Mouse (Mus musculus) hindbrain, postnatal 0 days (tissue): ENCODE measurements around the gene Gon7. TPM values are rescaled to one million over a fixed set of nuclear protein-coding genes. Genes with fewer than 3 reads are reported as not detected.

Source experiments
- ATAC-seq: fragments of 200-750 bp; cut with Nextera tagmentation; 2 replicates; pipeline ENCODE4 v1.8.0; 2017; ENCODE audit warnings: mild to moderate bottlenecking, moderate TSS enrichment, moderate library complexity
- DNase-seq: peaks from one replicate; pipeline ENCODE4 v3.0.0-alpha.2; 2015; ENCODE audit warnings: low spot score
- H3K27ac ChIP-seq: fragments of 300-500 bp; sonication (generic); 2 replicates; pipeline ENCODE4 v1.5.1; 2014; ENCODE audit warnings: mild to moderate bottlenecking
- H3K27me3 ChIP-seq: fragments of 300-500 bp; sonication (generic); 2 replicates; pipeline ENCODE4 v1.6.1; 2014; ENCODE audit warnings: low read length, mixed read lengths; ENCODE audit not compliant: insufficient read depth
- H3K36me3 ChIP-seq: fragments of 300-500 bp; sonication (generic); 2 replicates; pipeline ENCODE4 v1.6.1; 2014; ENCODE audit warnings: low read length, mixed read lengths; ENCODE audit not compliant: insufficient read depth
- H3K4me1 ChIP-seq: fragments of 300-500 bp; sonication (generic); 2 replicates; pipeline ENCODE4 v1.6.1; 2014; ENCODE audit warnings: antibody characterized with exemption, low read length, mixed read lengths; ENCODE audit not compliant: insufficient read depth
- H3K4me2 ChIP-seq: fragments of 300-500 bp; sonication (generic); 2 replicates; pipeline ENCODE4 v1.6.1; 2014; ENCODE audit warnings: low read depth, mild to moderate bottlenecking, low read length, moderate library complexity, mixed read lengths
- H3K4me3 ChIP-seq: fragments of 300-500 bp; sonication (generic); 2 replicates; pipeline ENCODE4 v1.5.1; 2014; ENCODE audit warnings: low read length
- H3K9ac ChIP-seq: fragments of 300-500 bp; sonication (generic); replicated peaks from 2 replicates; pipeline ENCODE4 v1.6.1; 2014; ENCODE audit warnings: mild to moderate bottlenecking, low read length, moderate library complexity, mixed read lengths
- H3K9me3 ChIP-seq: fragments of 300-500 bp; sonication (generic); 2 replicates; pipeline ENCODE4 v1.6.1; 2016; ENCODE audit warnings: low read length, mixed read lengths
- CTCF ChIP-seq: IDR thresholded peaks from 2 replicates; pipeline ENCODE4 v1.5.1; 2016; ENCODE audit warnings: antibody characterized with exemption, control low read depth, low read depth
- WGBS: fragments of 180-500 bp; shearing (Covaris S2); extraction: QIAGEN DNeasy Blood & Tissue Kit; methylation state at CpG from one replicate; pipeline ENCODE4 v1.1.7; 2014; 5-methylcytosine and 5-hydroxymethylcytosine counted together
- polyA plus RNA-seq: library from polyadenylated mRNA; unstranded; fragments of >200 nt; fragmentation: Nextera tagmentation; extraction: Ambion mirVana; gene quantifications from 2 replicates; pipeline ENCODE4 v1.2.1, GENCODE M21; 2015
- total RNA-seq: library from RNA; depleted of rRNA; stranded (reverse); fragments of >200 nt; gene quantifications from 2 replicates; pipeline ENCODE4 v1.2.3, GENCODE M21; 2014

The Gon7 gene
- total and polyA plus RNA-seq, 2 experiments from 2014 or later, result 10.8 to 33.9 TPM

DNA sequence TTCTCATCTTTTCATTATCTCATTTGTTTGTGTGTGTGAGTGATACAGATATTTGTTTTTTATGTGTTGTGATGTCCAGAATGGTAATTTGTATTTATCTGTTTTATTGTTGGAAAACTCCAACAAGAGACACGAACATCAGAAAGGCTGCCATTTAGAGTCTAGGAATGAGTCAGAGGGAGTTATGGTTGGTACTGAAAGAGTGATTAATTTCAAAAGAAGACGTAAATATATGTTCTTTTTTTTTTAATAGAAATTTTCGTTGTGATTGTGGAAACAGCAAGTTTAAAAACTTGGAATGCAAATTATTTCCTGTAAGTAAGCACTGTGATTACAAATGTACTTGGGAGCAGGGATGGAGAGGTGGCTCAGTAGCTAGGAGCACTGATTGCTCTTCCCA lies 4.1 kb upstream of the Gon7 start:
- 93% methylated on average over 3 of the region's 3 CpGs for WGBS
- Histone ChIP-seq H3K9ac (no peak overlapping the region), H3K4me1 (peaks cover 7% of the 10 kb centered on the region; the same call in 1 of the 2 replicates), H3K4me2 (no peak overlapping the region), H3K4me3 (no peak overlapping the region), H3K36me3 (peaks cover 16% of the 10 kb centered on the region), H3K9me3 (no peaks in the 10 kb centered on the region), H3K27ac (no peak overlapping the region), H3K27me3 (no peaks in the 10 kb centered on the region)
- no peak for ATAC-seq
- DNase-seq, result no peak
- TF ChIP-seq CTCF, result no peak

DNA sequence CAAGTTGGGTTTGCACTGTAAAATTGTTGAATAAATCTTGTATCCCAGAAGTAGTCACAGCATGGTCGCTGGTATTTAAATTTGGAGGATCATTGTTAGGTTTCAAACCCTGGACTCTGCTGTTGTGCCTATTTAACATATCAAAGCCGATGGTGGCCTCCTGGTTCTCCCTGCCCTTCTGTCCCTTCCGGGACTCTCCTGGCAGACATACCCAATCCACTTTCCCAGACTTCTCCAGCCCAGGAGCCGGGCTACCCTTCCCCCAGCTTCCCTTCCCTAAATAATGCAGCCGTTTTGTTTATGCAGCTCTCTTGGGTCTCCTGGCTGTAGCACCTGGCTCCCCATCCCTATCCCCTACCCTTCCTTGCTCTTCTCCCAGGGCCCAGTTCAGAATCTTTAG lies 1.3 kb upstream of the Gon7 start:
- ATAC-seq (no peak), DNase-seq (no peak)
- Histone ChIP-seq H3K36me3 (peaks cover 4% of the 10 kb centered on the region; the same call in 1 of the 2 replicates), H3K27me3 (no peaks in the 10 kb centered on the region), H3K9ac (peak overlapping the region; percentile 72), H3K27ac (peak overlapping the region; percentile 87), H3K9me3 (no peaks in the 10 kb centered on the region), H3K4me2 (peak overlapping the region; percentile 72), H3K4me1 (peaks cover 7% of the 10 kb centered on the region; the same call in 1 of the 2 replicates), H3K4me3 (peak overlapping the region; percentile 79)
- no peak for TF ChIP-seq CTCF
- 0% methylated on average over 5 of the region's 5 CpGs for WGBS

DNA sequence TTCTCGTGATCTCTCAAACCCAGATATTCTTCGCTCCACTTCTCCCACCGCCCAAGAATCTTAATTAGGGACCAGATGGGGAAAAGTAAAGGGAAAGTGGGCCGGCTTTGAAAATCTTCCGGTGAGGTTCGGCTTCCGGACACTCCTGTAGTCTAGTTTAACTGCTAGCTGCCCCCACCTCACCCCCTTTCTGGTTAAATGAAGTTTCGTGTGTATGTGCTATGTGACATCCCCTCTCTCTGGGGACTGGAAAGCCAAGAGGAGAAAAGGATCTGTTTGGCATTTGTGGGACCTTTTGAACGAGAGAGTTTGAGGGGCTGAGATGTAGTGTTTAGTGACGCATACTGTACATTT lies 777 bp upstream of the Gon7 start, which contains the start of gene Gm20604:
TSS of gene Gm20604 (minus strand) at position 270 of the 354 bp plus-strand sequence.
- Histone ChIP-seq H3K9ac (peak within 1 kb of the TSS; percentile 72), H3K9me3 (no peaks in the 10 kb centered on the region), H3K36me3 (peaks cover 4% of the 10 kb centered on the region; the same call in 1 of the 2 replicates), H3K27ac (peak within 1 kb of the TSS; percentile 89), H3K4me1 (peaks cover 7% of the 10 kb centered on the region; the same call in 1 of the 2 replicates), H3K4me2 (peak within 1 kb of the TSS; percentile 73), H3K4me3 (peak within 1 kb of the TSS; percentile 79), H3K27me3 (no peaks in the 10 kb centered on the region)
- under 1% methylated on average over 10 of the region's 10 CpGs for WGBS
- TF ChIP-seq CTCF, result no peak
- no peak for DNase-seq
- 0 out of 2 replicates have a peak, but pooled peaks have one; percentile 0 for ATAC-seq

DNA sequence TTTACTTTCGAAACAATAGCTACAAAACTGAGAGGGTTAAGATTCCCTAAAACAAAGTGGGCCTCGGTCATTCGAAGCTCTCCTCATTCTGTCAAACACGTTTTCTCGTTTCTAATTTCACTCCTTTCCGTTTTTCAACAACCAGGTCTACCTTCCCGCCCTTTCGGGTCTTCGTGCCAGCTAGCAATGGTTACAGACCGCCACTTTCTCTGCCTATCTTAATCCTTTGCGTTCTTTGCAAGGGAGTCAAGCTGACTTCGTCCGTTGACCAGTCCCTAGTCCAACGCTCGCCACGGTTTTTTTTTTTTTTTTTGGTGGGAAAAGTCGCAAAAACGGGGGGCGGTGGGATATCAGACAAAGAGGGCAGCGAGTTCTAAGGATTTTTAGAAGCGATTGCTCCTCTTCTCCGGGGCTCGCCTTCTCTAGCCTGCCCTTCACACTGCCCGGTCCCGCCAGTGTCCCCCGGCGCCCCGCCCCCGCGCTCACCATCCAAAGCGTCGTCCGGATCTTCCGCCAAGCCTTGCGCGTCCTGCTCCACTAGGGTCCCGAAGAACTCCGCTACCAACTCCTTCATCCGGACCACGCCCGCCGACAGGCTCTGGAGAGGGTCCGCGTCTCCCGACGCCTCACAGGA lies 431 bp downstream of the Gon7 start:
- peak overlapping the region; percentile 72 for H3K9ac ChIP-seq
- under 1% methylated on average over 45 of the region's 46 CpGs for WGBS
- H3K36me3 ChIP-seq, result no peaks in the 10 kb centered on the region
- no peak for TF ChIP-seq CTCF
- H3K4me1 ChIP-seq, result peaks cover 7% of the 10 kb centered on the region; the same call in 1 of the 2 replicates
- H3K9me3 ChIP-seq, result no peaks in the 10 kb centered on the region
- peak overlapping the region; percentile 73 for H3K4me2 ChIP-seq
- no peak for DNase-seq
- H3K4me3 ChIP-seq, result peak overlapping the region; percentile 79
- H3K27me3 ChIP-seq, result no peaks in the 10 kb centered on the region
- peak; percentile 85 for ATAC-seq
- H3K27ac ChIP-seq, result peak overlapping the region; percentile 89

DNA sequence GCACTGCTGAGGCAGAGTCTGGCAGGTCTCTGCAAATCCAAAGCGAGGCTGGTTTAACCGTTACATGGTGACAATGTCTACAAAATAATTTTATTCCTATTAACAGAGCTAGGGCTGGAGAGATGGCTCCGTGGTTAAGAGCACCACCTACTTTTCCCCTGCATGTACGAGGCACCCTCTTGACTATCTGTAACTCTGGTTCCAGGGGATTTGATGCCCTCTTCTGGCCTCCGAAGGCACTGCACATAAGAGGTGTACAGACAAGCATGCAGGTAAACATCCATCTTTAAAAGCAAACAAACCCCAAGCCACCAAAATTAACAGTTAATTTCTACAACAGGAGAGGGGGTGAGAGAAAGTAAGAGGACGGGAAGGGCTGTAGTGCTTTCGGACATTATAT lies 1.3 kb downstream of the Gon7 start:
- Histone ChIP-seq H3K36me3 (no peaks in the 10 kb centered on the region), H3K9me3 (no peaks in the 10 kb centered on the region), H3K4me2 (peak overlapping the region; percentile 73), H3K9ac (no peak overlapping the region), H3K4me1 (peaks cover 7% of the 10 kb centered on the region; the same call in 1 of the 2 replicates), H3K27me3 (no peaks in the 10 kb centered on the region), H3K4me3 (peak overlapping the region; percentile 79), H3K27ac (no peak overlapping the region)
- peak; percentile 62 for TF ChIP-seq CTCF
- WGBS, result 88% methylated on average over 7 of the region's 7 CpGs
- ATAC-seq (no peak), DNase-seq (peak; percentile 36)

DNA sequence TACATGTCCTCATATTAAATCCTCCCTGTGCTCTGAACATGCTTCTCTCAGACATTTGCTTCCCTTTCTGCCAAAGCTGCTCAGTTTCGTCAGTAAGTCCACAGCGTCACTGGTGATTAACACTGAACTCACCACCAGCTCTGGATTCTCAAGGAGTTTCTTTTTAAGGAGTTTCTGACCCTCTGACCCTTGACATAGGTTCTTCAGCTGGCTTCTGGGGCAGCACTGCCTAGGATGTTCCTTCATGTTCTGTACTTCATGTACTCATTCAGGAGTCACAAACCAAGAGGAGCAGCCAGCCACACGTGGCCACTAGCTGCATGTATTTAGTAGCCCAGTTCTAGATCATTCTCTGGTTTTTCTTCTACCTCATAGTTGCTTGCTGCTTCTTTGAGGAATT lies 9.3 kb downstream of the Gon7 start:
- Histone ChIP-seq H3K4me2 (no peak overlapping the region), H3K27me3 (no peaks in the 10 kb centered on the region), H3K4me3 (no peak overlapping the region), H3K9ac (no peak overlapping the region), H3K36me3 (no peaks in the 10 kb centered on the region; the same call in 1 of the 2 replicates), H3K4me1 (0 out of 2 replicates have a peak, but pooled peaks cover 6% of the 10 kb centered on the region), H3K9me3 (no peaks in the 10 kb centered on the region), H3K27ac (no peak overlapping the region)
- DNase-seq (no peak), ATAC-seq (no peak)
- TF ChIP-seq CTCF, result no peak
- 83% methylated on average over 3 of the region's 3 CpGs for WGBS

DNA sequence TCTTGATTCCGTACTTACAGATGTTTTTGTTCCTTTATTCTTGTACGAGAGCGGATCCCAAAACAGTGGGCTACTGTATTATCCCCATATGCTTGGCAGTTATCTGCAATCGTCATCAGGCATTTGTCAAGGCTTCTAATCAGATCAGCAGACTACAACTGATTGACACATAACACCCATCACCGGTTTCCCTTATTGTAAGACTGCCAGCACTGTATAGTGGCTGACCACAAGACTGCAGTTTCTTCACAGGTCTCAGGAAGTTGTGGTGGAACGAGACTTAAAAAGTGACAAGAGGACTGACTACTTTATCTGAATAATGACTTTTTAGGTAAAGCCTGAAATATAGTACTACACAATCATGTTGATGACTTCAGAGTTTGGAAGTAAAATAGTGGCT lies 12.8 kb downstream of the Gon7 start:
- peak; percentile 39; the same call in 1 of the 2 replicates for TF ChIP-seq CTCF
- no peak for ATAC-seq
- DNase-seq, result peak; percentile 28
- H3K36me3 ChIP-seq, result no peaks in the 10 kb centered on the region; the same call in 1 of the 2 replicates
- no peak overlapping the region for H3K4me3 ChIP-seq
- H3K27me3 ChIP-seq, result no peaks in the 10 kb centered on the region
- H3K9me3 ChIP-seq, result no peaks in the 10 kb centered on the region
- no peak overlapping the region for H3K27ac ChIP-seq
- 0 out of 2 replicates have a peak, but pooled peaks cover 6% of the 10 kb centered on the region for H3K4me1 ChIP-seq
- no peak overlapping the region for H3K9ac ChIP-seq
- peak overlapping the region; percentile 77 for H3K4me2 ChIP-seq
- WGBS, result 50% methylated on average over 6 of the region's 6 CpGs
